Mouse (Mus musculus): ENCODE data around the gene Coro6. TPM values are rescaled to one million over a fixed set of nuclear protein-coding genes. Genes with fewer than 3 reads are reported as not detected.
A peak's percentile ranks its signal among the peaks of the same experiment; 100 is the strongest.

Coro6 gene
- polyA plus RNA-seq, 1 experiment from 2014 or later = 0.06 TPM

DNA sequence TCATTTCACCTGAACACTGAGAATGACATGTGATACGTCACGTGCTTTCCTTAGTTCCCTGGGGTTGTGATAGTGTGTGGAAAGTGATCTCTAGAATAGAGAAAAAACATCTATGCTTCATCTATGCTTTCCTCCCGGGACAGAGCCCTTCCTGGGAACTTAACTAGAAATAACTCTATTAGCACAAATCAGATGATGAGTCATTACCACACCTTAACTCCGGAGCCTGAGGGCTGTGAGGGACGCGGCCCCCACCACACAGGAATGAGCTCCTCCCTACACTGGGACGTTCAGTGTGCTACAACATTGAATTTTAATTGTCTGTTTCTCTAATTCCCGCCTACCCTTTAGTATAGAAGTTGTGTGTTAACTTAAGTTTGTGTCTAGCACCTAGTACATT is 21.2 kb upstream of the Coro6 start:
- Histone ChIP-seq H3K4me1 (ENCODE audit: control insufficient read depth, insufficient read depth, low read length) (no peaks in the 10 kb centered on the region), H3K36me3 (ENCODE audit: control insufficient read depth, insufficient read depth, low read length) (peaks cover 43% of the 10 kb centered on the region), H3K4me3 (ENCODE audit: low read depth, low read length) (no peak overlapping the region), H3K27me3 (replicated peaks; ENCODE audit: control insufficient read depth, insufficient read depth, low read length) (no peaks in the 10 kb centered on the region), H3K9ac (ENCODE audit: low read length) (no peak overlapping the region), H3K9me3 (replicated peaks; ENCODE audit: control insufficient read depth, low read length) (no peaks in the 10 kb centered on the region), H3K4me2 (ENCODE audit: low read length) (no peak overlapping the region), H3K27ac (ENCODE audit: low read depth, low read length) (no peak overlapping the region)
- WGBS = 89% methylated on average over 8 of the region's 8 CpGs
- ATAC-seq = no peak
- no peak for DNase-seq (ENCODE audit: low spot score)

DNA sequence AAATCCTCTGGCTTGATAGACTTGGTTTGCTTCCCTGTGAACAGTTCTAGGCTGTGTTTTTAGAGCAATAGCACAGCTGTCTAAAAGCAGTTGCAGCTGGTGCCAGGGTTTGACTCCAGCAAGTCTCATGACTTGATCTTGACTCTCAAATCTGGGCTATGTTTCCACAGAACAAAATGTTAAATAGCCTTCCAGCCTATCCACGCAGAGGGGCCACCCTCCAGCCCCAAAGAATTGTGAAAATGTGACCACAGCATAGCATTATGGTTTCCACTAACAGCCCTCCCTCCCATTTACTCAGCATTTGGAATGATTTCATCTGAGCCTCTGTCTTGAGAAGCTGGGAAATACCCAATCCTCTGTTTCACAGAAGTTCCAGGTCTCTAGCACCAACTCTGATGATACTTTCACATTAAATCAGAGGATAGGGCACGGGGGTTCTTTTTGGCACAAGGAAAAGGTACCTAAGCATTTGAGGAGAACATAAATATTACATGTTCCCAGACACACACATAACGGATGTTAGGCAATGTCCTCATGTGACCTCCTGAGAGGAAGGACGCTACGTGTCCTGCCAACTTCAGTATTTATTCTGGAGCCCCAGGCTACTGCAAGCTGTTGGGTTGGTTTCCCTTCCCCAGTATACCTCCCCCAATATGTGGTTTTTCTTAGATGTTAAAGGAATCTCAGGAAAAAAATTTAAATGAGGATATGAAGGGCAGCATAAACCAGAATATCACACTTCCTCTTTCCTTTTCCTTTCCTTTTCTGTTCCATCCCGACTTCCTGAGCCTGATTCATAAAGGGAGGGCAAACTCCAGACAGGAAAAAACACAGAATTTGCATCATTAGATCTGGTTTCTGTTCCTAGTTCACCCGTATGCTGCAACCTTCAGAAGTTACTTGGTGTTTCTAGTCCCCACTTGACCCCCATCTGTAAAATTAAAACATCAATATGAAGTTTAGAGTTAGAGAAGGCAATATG is 19.7 kb upstream of the Coro6 start:
- H3K36me3 ChIP-seq (ENCODE audit: control insufficient read depth, insufficient read depth, low read length) = peaks cover 46% of the 10 kb centered on the region
- 87% methylated on average over 7 of the region's 7 CpGs for WGBS
- DNase-seq (ENCODE audit: low spot score) (no peak), ATAC-seq (no peak)
- H3K9ac ChIP-seq (ENCODE audit: low read length) = no peak overlapping the region
- no peak overlapping the region for H3K27ac ChIP-seq (ENCODE audit: low read depth, low read length)
- no peak overlapping the region for H3K4me2 ChIP-seq (ENCODE audit: low read length)
- H3K27me3 ChIP-seq (replicated peaks; ENCODE audit: control insufficient read depth, insufficient read depth, low read length) = no peaks in the 10 kb centered on the region
- H3K4me3 ChIP-seq (ENCODE audit: low read depth, low read length) = no peak overlapping the region
- H3K4me1 ChIP-seq (ENCODE audit: control insufficient read depth, insufficient read depth, low read length) = no peaks in the 10 kb centered on the region
- no peaks in the 10 kb centered on the region for H3K9me3 ChIP-seq (replicated peaks; ENCODE audit: control insufficient read depth, low read length)

DNA sequence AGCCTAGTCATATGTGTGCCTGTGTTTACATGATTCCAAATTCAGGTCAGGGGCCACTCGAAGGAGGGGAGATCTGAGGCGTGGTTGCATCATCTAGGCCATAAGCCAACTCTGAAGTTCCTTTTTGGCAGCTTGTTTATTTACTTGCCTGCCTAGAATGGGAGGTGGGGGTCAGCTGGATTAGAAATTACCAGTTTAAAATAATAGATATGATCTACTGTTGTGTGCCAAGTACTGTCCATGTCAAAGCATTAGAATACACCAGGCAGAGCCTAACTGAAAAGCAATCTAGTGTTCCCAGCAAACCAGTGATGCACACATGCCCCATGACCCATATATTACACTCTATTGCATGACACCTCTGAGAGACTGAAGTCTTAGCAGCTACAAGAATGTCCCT is 17.3 kb upstream of the Coro6 start:
- Histone ChIP-seq H3K4me2 (ENCODE audit: low read length) (no peak overlapping the region), H3K9me3 (replicated peaks; ENCODE audit: control insufficient read depth, low read length) (no peaks in the 10 kb centered on the region), H3K27ac (ENCODE audit: low read depth, low read length) (no peak overlapping the region), H3K4me1 (ENCODE audit: control insufficient read depth, insufficient read depth, low read length) (no peaks in the 10 kb centered on the region), H3K4me3 (ENCODE audit: low read depth, low read length) (no peak overlapping the region), H3K9ac (ENCODE audit: low read length) (no peak overlapping the region), H3K27me3 (replicated peaks; ENCODE audit: control insufficient read depth, insufficient read depth, low read length) (no peaks in the 10 kb centered on the region), H3K36me3 (ENCODE audit: control insufficient read depth, insufficient read depth, low read length) (peaks cover 40% of the 10 kb centered on the region)
- DNase-seq (ENCODE audit: low spot score) (no peak), ATAC-seq (no peak)
- WGBS = 86% methylated on average over 2 of the region's 2 CpGs

DNA sequence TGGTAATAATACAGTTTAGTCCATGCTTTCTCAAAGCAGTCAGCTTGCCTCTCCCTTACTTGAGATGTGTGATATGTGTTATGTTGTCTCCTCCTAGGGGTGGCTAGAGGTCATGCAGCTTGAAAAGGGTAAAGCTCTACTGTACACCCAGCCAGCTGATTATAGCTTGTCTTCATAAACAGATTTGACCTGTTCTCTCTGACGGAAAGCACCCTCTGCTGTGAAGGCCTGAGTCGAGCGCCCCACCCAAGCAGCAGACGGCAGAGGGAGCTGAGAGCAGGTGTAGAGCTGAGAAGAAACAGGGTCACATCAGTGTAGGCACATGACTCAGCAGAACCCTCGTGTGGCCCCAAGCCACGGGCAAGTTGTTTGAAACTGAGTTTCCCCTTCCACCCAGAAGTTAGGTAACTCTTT is 15.6 kb upstream of the Coro6 start:
- Histone ChIP-seq H3K4me2 (ENCODE audit: low read length) (no peak overlapping the region), H3K4me1 (ENCODE audit: control insufficient read depth, insufficient read depth, low read length) (no peaks in the 10 kb centered on the region), H3K9me3 (replicated peaks; ENCODE audit: control insufficient read depth, low read length) (no peaks in the 10 kb centered on the region), H3K9ac (ENCODE audit: low read length) (no peak overlapping the region), H3K27me3 (replicated peaks; ENCODE audit: control insufficient read depth, insufficient read depth, low read length) (no peaks in the 10 kb centered on the region), H3K36me3 (ENCODE audit: control insufficient read depth, insufficient read depth, low read length) (peaks cover 39% of the 10 kb centered on the region), H3K27ac (ENCODE audit: low read depth, low read length) (no peak overlapping the region), H3K4me3 (ENCODE audit: low read depth, low read length) (no peak overlapping the region)
- ATAC-seq = no peak
- peak; percentile 61 for DNase-seq (ENCODE audit: low spot score)
- 65% methylated on average over 6 of the region's 6 CpGs for WGBS

DNA sequence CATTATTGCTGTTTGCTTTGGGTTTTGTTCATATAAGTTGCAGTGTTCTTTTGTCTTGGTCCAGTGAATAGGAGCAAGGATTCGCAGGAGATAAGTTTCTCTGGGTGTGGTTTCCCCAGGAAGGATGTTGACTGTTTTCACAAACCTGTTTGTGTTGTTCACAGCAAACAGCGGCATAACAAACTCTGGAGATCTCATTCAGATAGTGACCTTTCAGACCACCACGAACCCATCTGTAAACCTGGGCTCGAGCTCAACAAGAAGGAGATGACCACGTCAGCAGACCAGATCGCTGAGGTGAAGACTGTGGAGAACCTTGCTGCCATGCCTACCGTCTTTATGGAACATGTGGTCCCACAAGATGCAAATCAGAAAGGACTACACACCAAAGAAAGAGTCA is 13.0 kb upstream of the Coro6 start:
- 96% methylated on average over 7 of the region's 7 CpGs for WGBS

DNA sequence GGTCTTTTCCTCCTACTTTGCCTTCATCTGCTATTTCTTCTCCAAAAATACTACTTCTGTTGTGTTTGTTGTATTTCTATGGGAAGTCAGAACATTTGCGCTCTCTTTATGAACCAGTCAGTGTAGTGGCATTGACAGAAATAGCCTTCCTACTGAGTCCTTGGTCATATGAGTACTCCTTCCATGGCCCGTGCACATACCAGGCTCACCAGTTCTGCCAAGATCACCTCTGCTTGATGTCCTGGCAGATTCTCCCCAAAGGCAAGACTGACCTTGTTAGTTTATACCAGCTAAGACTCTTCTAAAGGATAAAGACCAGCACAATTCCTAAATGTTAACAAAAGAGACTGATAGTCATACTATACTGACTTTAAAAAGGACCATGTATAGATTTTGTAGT is 10.5 kb upstream of the Coro6 start:
- DNase-seq (ENCODE audit: low spot score) (no peak), ATAC-seq (no peak)
- Histone ChIP-seq H3K27me3 (replicated peaks; ENCODE audit: control insufficient read depth, insufficient read depth, low read length) (no peaks in the 10 kb centered on the region), H3K27ac (ENCODE audit: low read depth, low read length) (no peak overlapping the region), H3K9me3 (replicated peaks; ENCODE audit: control insufficient read depth, low read length) (no peaks in the 10 kb centered on the region), H3K9ac (ENCODE audit: low read length) (no peak overlapping the region), H3K4me2 (ENCODE audit: low read length) (no peak overlapping the region), H3K4me1 (ENCODE audit: control insufficient read depth, insufficient read depth, low read length) (no peaks in the 10 kb centered on the region), H3K36me3 (ENCODE audit: control insufficient read depth, insufficient read depth, low read length) (peaks cover 50% of the 10 kb centered on the region), H3K4me3 (ENCODE audit: low read depth, low read length) (no peak overlapping the region)
- WGBS = 95% methylated on average over 2 of the region's 2 CpGs

More for the DNA sequence above, 13.0 kb upstream of the Coro6 start:
- H3K4me1 ChIP-seq (ENCODE audit: control insufficient read depth, insufficient read depth, low read length) = no peaks in the 10 kb centered on the region
- H3K27ac ChIP-seq (ENCODE audit: low read depth, low read length) = no peak overlapping the region
- H3K4me2 ChIP-seq (ENCODE audit: low read length) = no peak overlapping the region
- H3K27me3 ChIP-seq (replicated peaks; ENCODE audit: control insufficient read depth, insufficient read depth, low read length) = no peaks in the 10 kb centered on the region
- no peak for DNase-seq (ENCODE audit: low spot score)
- no peaks in the 10 kb centered on the region for H3K9me3 ChIP-seq (replicated peaks; ENCODE audit: control insufficient read depth, low read length)
- H3K9ac ChIP-seq (ENCODE audit: low read length) = no peak overlapping the region
- peaks cover 37% of the 10 kb centered on the region for H3K36me3 ChIP-seq (ENCODE audit: control insufficient read depth, insufficient read depth, low read length)
- no peak overlapping the region for H3K4me3 ChIP-seq (ENCODE audit: low read depth, low read length)
- no peak for ATAC-seq

DNA sequence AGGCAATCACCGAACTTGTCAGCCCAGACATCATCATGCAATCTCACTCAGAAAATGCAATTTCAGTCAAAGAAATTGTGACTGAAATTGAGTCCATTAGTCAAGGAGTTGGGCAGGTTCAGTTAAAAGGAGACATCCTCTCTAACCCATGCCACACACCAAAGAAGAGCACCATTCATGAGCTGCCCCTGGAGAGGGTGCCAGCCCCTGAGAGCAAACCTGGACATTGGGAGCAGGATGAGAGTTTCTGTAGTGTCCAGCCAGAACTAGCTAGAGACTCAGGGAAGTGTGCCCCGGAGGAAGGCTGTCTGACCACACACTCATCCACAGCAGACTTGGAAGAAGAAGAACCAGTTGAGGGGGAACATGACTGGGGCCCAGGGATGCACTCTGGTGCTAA is 8.8 kb upstream of the Coro6 start:
- Histone ChIP-seq H3K27ac (ENCODE audit: low read depth, low read length) (no peak overlapping the region), H3K4me1 (ENCODE audit: control insufficient read depth, insufficient read depth, low read length) (no peaks in the 10 kb centered on the region), H3K27me3 (replicated peaks; ENCODE audit: control insufficient read depth, insufficient read depth, low read length) (no peaks in the 10 kb centered on the region), H3K36me3 (ENCODE audit: control insufficient read depth, insufficient read depth, low read length) (peaks cover 56% of the 10 kb centered on the region), H3K4me3 (ENCODE audit: low read depth, low read length) (no peak overlapping the region), H3K4me2 (ENCODE audit: low read length) (no peak overlapping the region), H3K9ac (ENCODE audit: low read length) (no peak overlapping the region), H3K9me3 (replicated peaks; ENCODE audit: control insufficient read depth, low read length) (no peaks in the 10 kb centered on the region)
- ATAC-seq (no peak), DNase-seq (ENCODE audit: low spot score) (no peak)
- 93% methylated on average over 2 of the region's 2 CpGs for WGBS

DNA sequence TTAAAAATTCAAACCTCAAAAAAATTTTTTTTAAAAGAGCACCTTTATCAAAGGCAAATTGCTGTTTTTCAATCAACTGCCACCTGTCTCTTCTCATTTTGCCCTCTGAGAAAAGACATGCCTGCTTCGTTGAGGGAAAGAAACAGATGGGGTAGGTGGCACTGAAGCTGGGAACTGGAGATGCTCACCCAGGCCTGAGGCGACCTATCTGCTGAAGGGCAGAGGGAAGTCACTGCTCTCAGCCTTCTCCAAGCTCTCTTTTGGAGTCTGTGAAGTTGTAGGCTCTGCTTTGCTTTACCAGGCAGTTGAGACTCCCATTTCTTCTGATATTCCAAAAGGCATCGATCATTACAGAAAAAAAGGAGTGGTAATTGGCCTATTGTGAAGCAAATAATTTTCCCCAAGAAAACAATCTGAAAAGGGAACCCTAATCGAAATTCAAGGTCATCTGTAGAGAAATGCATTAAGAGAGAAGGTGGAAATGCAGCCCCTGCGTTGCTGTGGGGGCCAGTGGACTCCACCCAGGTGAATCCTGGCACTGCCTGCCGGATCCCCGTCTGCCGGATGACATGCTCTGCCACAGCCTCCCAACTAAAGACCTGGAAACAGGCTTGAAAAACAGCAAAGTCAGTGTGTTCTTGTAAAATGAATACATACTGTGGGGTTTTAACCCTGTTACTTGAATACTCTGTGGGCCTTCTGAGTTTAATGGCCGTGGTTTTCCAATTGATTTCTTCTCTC is 6.3 kb upstream of the Coro6 start:
- Histone ChIP-seq H3K9ac (ENCODE audit: low read length) (no peak overlapping the region), H3K27me3 (replicated peaks; ENCODE audit: control insufficient read depth, insufficient read depth, low read length) (no peaks in the 10 kb centered on the region), H3K4me1 (ENCODE audit: control insufficient read depth, insufficient read depth, low read length) (no peaks in the 10 kb centered on the region), H3K27ac (ENCODE audit: low read depth, low read length) (no peak overlapping the region), H3K4me2 (ENCODE audit: low read length) (no peak overlapping the region), H3K9me3 (replicated peaks; ENCODE audit: control insufficient read depth, low read length) (no peaks in the 10 kb centered on the region), H3K4me3 (ENCODE audit: low read depth, low read length) (no peak overlapping the region), H3K36me3 (ENCODE audit: control insufficient read depth, insufficient read depth, low read length) (peaks cover 37% of the 10 kb centered on the region)
- ATAC-seq = no peak
- 85% methylated on average over 9 of the region's 9 CpGs for WGBS
- no peak for DNase-seq (ENCODE audit: low spot score)

DNA sequence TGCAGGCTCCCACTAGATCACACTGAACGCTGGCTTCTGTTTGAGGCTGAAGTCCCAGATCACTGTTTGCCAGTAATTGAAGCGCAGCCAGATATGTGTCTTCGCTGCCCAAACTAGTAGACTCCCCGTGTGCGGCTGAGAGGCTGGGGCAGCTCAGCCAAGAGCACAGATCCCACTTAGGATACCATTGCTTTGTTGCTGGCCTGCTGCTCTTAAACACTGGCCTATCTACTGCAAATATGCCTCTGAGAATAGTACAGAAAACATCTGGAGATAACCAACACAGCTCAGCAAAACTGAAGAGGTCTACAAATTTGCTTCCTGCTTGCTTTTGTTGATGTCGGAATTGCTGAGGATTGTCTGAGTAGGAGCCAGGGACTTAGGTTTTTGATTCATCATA is 5.3 kb upstream of the Coro6 start:
- WGBS = 82% methylated on average over 6 of the region's 6 CpGs
- Histone ChIP-seq H3K27ac (ENCODE audit: low read depth, low read length) (no peak overlapping the region), H3K4me1 (ENCODE audit: control insufficient read depth, insufficient read depth, low read length) (peaks cover under 1% of the 10 kb centered on the region; the same call in 1 of the 2 replicates), H3K4me3 (ENCODE audit: low read depth, low read length) (no peak overlapping the region), H3K4me2 (ENCODE audit: low read length) (no peak overlapping the region), H3K27me3 (replicated peaks; ENCODE audit: control insufficient read depth, insufficient read depth, low read length) (no peaks in the 10 kb centered on the region), H3K36me3 (ENCODE audit: control insufficient read depth, insufficient read depth, low read length) (peaks cover 34% of the 10 kb centered on the region), H3K9me3 (replicated peaks; ENCODE audit: control insufficient read depth, low read length) (no peaks in the 10 kb centered on the region), H3K9ac (ENCODE audit: low read length) (no peak overlapping the region)
- no peak for ATAC-seq
- DNase-seq (ENCODE audit: low spot score) = peak; percentile 34
